Mouse (Mus musculus): Measurements from ENCODE around the gene Nell1. TPM values are rescaled to one million over a fixed set of nuclear protein-coding genes. Genes with fewer than 3 reads are reported as not detected.

The Nell1 gene
- total and polyA plus RNA-seq, 2 experiments from 2014 or later, result 56.9 to 68.7 TPM

GRCm38 (mm10) chr7:50482011-50482410 lies 507.3 kb downstream of the Nell1 start:
- no peak for ATAC-seq (ENCODE audit: low FRiP score)
- TF ChIP-seq CTCF (IDR thresholded peaks at IDR 0.05), result no peak
- Histone ChIP-seq H3K4me2 (ENCODE audit: low read depth, low read length, poor library complexity, severe bottlenecking) (no peak overlapping the region), H3K9me3 (ENCODE audit: low read length) (no peaks in the 10 kb centered on the region), H3K4me3 (ENCODE audit: low read depth, low read length) (no peak overlapping the region), H3K36me3 (ENCODE audit: insufficient read depth, low read length) (no peaks in the 10 kb centered on the region), H3K27me3 (ENCODE audit: insufficient read depth, low read length) (no peaks in the 10 kb centered on the region), H3K9ac (replicated peaks; ENCODE audit: low read length, poor library complexity, severe bottlenecking) (no peak overlapping the region), H3K4me1 (ENCODE audit: insufficient read depth, low read length) (no peaks in the 10 kb centered on the region), H3K27ac (ENCODE audit: low read depth, low read length) (no peak overlapping the region)
- WGBS, result 70% methylated on average over 4 of the region's 4 CpGs
- no peak for DNase-seq (ENCODE audit: low spot score)

GRCm38 (mm10) chr7:50485304-50485703 lies 510.6 kb downstream of the Nell1 start:
- H3K4me2 ChIP-seq (ENCODE audit: low read depth, low read length, poor library complexity, severe bottlenecking), result no peak overlapping the region
- DNase-seq (ENCODE audit: low spot score), result peak; percentile 41
- H3K9me3 ChIP-seq (ENCODE audit: low read length), result no peaks in the 10 kb centered on the region
- H3K36me3 ChIP-seq (ENCODE audit: insufficient read depth, low read length), result no peaks in the 10 kb centered on the region
- TF ChIP-seq CTCF (IDR thresholded peaks at IDR 0.05), result peak; percentile 63
- no peak overlapping the region for H3K27ac ChIP-seq (ENCODE audit: low read depth, low read length)
- WGBS, result 21% methylated on average over 1 of the region's 1 CpGs
- no peaks in the 10 kb centered on the region for H3K4me1 ChIP-seq (ENCODE audit: insufficient read depth, low read length)
- H3K27me3 ChIP-seq (ENCODE audit: insufficient read depth, low read length), result no peaks in the 10 kb centered on the region
- no peak for ATAC-seq (ENCODE audit: low FRiP score)
- H3K9ac ChIP-seq (replicated peaks; ENCODE audit: low read length, poor library complexity, severe bottlenecking), result no peak overlapping the region
- H3K4me3 ChIP-seq (ENCODE audit: low read depth, low read length), result no peak overlapping the region

- Histone ChIP-seq H3K27ac (ENCODE audit: low read depth, low read length) (no peak overlapping the region), H3K4me3 (ENCODE audit: low read depth, low read length) (no peak overlapping the region), H3K4me2 (ENCODE audit: low read depth, low read length, poor library complexity, severe bottlenecking) (no peak overlapping the region), H3K36me3 (ENCODE audit: insufficient read depth, low read length) (no peaks in the 10 kb centered on the region), H3K4me1 (ENCODE audit: insufficient read depth, low read length) (no peaks in the 10 kb centered on the region), H3K9ac (replicated peaks; ENCODE audit: low read length, poor library complexity, severe bottlenecking) (no peak overlapping the region), H3K27me3 (ENCODE audit: insufficient read depth, low read length) (no peaks in the 10 kb centered on the region), H3K9me3 (ENCODE audit: low read length) (no peaks in the 10 kb centered on the region)
- DNase-seq (ENCODE audit: low spot score) (no peak), ATAC-seq (ENCODE audit: low FRiP score) (no peak)
- WGBS, result 88% methylated on average over 4 of the region's 4 CpGs
- no peak for TF ChIP-seq CTCF (IDR thresholded peaks at IDR 0.05)
Observed at GRCm38 (mm10) chr7:50486884-50487420, 512.3 kb downstream of the Nell1 start.

GRCm38 (mm10) chr7:50501562-50501961 lies 526.9 kb downstream of the Nell1 start:
- WGBS, result 73% methylated on average over 4 of the region's 4 CpGs
- Histone ChIP-seq H3K9ac (replicated peaks; ENCODE audit: low read length, poor library complexity, severe bottlenecking) (no peak overlapping the region), H3K9me3 (ENCODE audit: low read length) (no peaks in the 10 kb centered on the region), H3K4me2 (ENCODE audit: low read depth, low read length, poor library complexity, severe bottlenecking) (no peak overlapping the region), H3K27ac (ENCODE audit: low read depth, low read length) (no peak overlapping the region), H3K4me1 (ENCODE audit: insufficient read depth, low read length) (no peaks in the 10 kb centered on the region), H3K4me3 (ENCODE audit: low read depth, low read length) (no peak overlapping the region), H3K36me3 (ENCODE audit: insufficient read depth, low read length) (no peaks in the 10 kb centered on the region), H3K27me3 (ENCODE audit: insufficient read depth, low read length) (no peaks in the 10 kb centered on the region)
- TF ChIP-seq CTCF (IDR thresholded peaks at IDR 0.05), result no peak
- DNase-seq (ENCODE audit: low spot score) (no peak), ATAC-seq (ENCODE audit: low FRiP score) (no peak)

GRCm38 (mm10) chr7:50507047-50507446 lies 532.4 kb downstream of the Nell1 start:
- Histone ChIP-seq H3K4me2 (ENCODE audit: low read depth, low read length, poor library complexity, severe bottlenecking) (no peak overlapping the region), H3K9ac (replicated peaks; ENCODE audit: low read length, poor library complexity, severe bottlenecking) (no peak overlapping the region), H3K27me3 (ENCODE audit: insufficient read depth, low read length) (no peaks in the 10 kb centered on the region), H3K4me3 (ENCODE audit: low read depth, low read length) (no peak overlapping the region), H3K27ac (ENCODE audit: low read depth, low read length) (no peak overlapping the region), H3K36me3 (ENCODE audit: insufficient read depth, low read length) (no peaks in the 10 kb centered on the region), H3K9me3 (ENCODE audit: low read length) (no peaks in the 10 kb centered on the region), H3K4me1 (ENCODE audit: insufficient read depth, low read length) (no peaks in the 10 kb centered on the region)
- TF ChIP-seq CTCF (IDR thresholded peaks at IDR 0.05), result no peak
- DNase-seq (ENCODE audit: low spot score) (peak; percentile 10), ATAC-seq (ENCODE audit: low FRiP score) (no peak)

- Histone ChIP-seq H3K4me1 (ENCODE audit: insufficient read depth, low read length) (no peaks in the 10 kb centered on the region), H3K9me3 (ENCODE audit: low read length) (no peaks in the 10 kb centered on the region), H3K36me3 (ENCODE audit: insufficient read depth, low read length) (no peaks in the 10 kb centered on the region), H3K27me3 (ENCODE audit: insufficient read depth, low read length) (no peaks in the 10 kb centered on the region), H3K4me2 (ENCODE audit: low read depth, low read length, poor library complexity, severe bottlenecking) (no peak overlapping the region), H3K4me3 (ENCODE audit: low read depth, low read length) (no peak overlapping the region), H3K27ac (ENCODE audit: low read depth, low read length) (no peak overlapping the region), H3K9ac (replicated peaks; ENCODE audit: low read length, poor library complexity, severe bottlenecking) (no peak overlapping the region)
- ATAC-seq (ENCODE audit: low FRiP score) (no peak), DNase-seq (ENCODE audit: low spot score) (no peak)
- TF ChIP-seq CTCF (IDR thresholded peaks at IDR 0.05), result no peak
- WGBS, result 67% methylated on average over 3 of the region's 3 CpGs
Observed at GRCm38 (mm10) chr7:50514830-50515229, 540.2 kb downstream of the Nell1 start.
